Mouse (Mus musculus): ENCODE data around the gene Ptges3.
"Not testable (repeated sequence)": the region's sequence is repeated elsewhere in the genome, so short reads cannot be mapped to it uniquely, and the experiment has no call there.

The Ptges3 gene

GRCm38 (mm10) chr10:128059207-128059981, 640 bp downstream of the Ptges3 start:
- DNase-seq (ENCODE audit: low spot score): peak; percentile 29

- no peak for DNase-seq (ENCODE audit: low spot score)
Measured at GRCm38 (mm10) chr10:128061109-128061508, 2.4 kb downstream of the Ptges3 start.

- no peak for DNase-seq (ENCODE audit: low spot score)
Measured at GRCm38 (mm10) chr10:128062221-128062989, 3.7 kb downstream of the Ptges3 start.

- DNase-seq (ENCODE audit: low spot score): no peak
Measured at GRCm38 (mm10) chr10:128066072-128066471, 7.3 kb downstream of the Ptges3 start.

GRCm38 (mm10) chr10:128069201-128069600, 10.4 kb downstream of the Ptges3 start:
- no peak for DNase-seq (ENCODE audit: low spot score)

GRCm38 (mm10) chr10:128070432-128070831, 11.7 kb downstream of the Ptges3 start:
- DNase-seq (ENCODE audit: low spot score): not testable (repeated sequence)

- not testable (repeated sequence) for DNase-seq (ENCODE audit: low spot score)
Measured at GRCm38 (mm10) chr10:128078269-128078668, 19.5 kb downstream of the Ptges3 start.

GRCm38 (mm10) chr10:128080496-128080895, 21.7 kb downstream of the Ptges3 start:
- DNase-seq (ENCODE audit: low spot score): no peak

- DNase-seq (ENCODE audit: low spot score): no peak
Measured at GRCm38 (mm10) chr10:128081807-128082476, 23.2 kb downstream of the Ptges3 start.

- DNase-seq (ENCODE audit: low spot score): no peak
Measured at GRCm38 (mm10) chr10:128082477-128082808, 23.7 kb downstream of the Ptges3 start.

GRCm38 (mm10) chr10:128082880-128083421, 24.2 kb downstream of the Ptges3 start, which contains the start of gene Atp5b:
TSS of gene Atp5b (plus strand) at chr10:128083273.
- peak; percentile 98 for DNase-seq (ENCODE audit: low spot score)

GRCm38 (mm10) chr10:128083688-128084087, 24.9 kb downstream of the Ptges3 start:
- peak; percentile 29 for DNase-seq (ENCODE audit: low spot score)

GRCm38 (mm10) chr10:128084160-128084559, 25.4 kb downstream of the Ptges3 start:
- no peak for DNase-seq (ENCODE audit: low spot score)

GRCm38 (mm10) chr10:128086391-128086790, 27.6 kb downstream of the Ptges3 start:
- DNase-seq (ENCODE audit: low spot score): no peak

GRCm38 (mm10) chr10:128087216-128087615, 28.5 kb downstream of the Ptges3 start:
- not testable (repeated sequence) for DNase-seq (ENCODE audit: low spot score)

GRCm38 (mm10) chr10:128088181-128088580, 29.4 kb downstream of the Ptges3 start:
- DNase-seq (ENCODE audit: low spot score): no peak

GRCm38 (mm10) chr10:128089842-128090241, 31.1 kb downstream of the Ptges3 start:
- no peak for DNase-seq (ENCODE audit: low spot score)

- DNase-seq (ENCODE audit: low spot score): peak; percentile 82
Measured at GRCm38 (mm10) chr10:128090651-128091563, 32.2 kb downstream of the Ptges3 start.

GRCm38 (mm10) chr10:128091564-128092505, 33.1 kb downstream of the Ptges3 start, which contains the start of gene Baz2a:
TSS of gene Baz2a (plus strand) at chr10:128091577.
- DNase-seq (ENCODE audit: low spot score): peak; percentile 34
